Mouse (Mus musculus) limb, embryonic 11.5 days (tissue): ENCODE measurements around the gene Caly. TPM values are rescaled to one million over a fixed set of nuclear protein-coding genes. Genes with fewer than 3 reads are reported as not detected.

Source experiments
- ATAC-seq: fragments of 200-750 bp; cut with Nextera tagmentation; 2 replicates; pipeline ENCODE4 v1.8.0; 2017; ENCODE audit warnings: low read depth; ENCODE audit not compliant: insufficient number of reproducible peaks, low FRiP score, low TSS enrichment
- DNase-seq: peaks from one replicate; pipeline ENCODE4 v3.0.0-alpha.2; 2015; ENCODE audit warnings: low spot score
- H3K27ac ChIP-seq: fragments of 300-500 bp; sonication (generic); replicated peaks from 2 replicates; pipeline ENCODE4 v1.5.1; 2014; ENCODE audit warnings: low read depth, mild to moderate bottlenecking, low read length
- H3K27me3 ChIP-seq: fragments of 300-500 bp; sonication (generic); 2 replicates; pipeline ENCODE4 v1.6.1; 2014; ENCODE audit warnings: mild to moderate bottlenecking, low read length, mixed read lengths; ENCODE audit not compliant: control insufficient read depth, insufficient read depth
- H3K36me3 ChIP-seq: fragments of 300-500 bp; sonication (generic); 2 replicates; pipeline ENCODE4 v1.6.1; 2014; ENCODE audit warnings: mild to moderate bottlenecking, low read length, moderate library complexity, mixed read lengths; ENCODE audit not compliant: control insufficient read depth, insufficient read depth
- H3K4me1 ChIP-seq: fragments of 300-500 bp; sonication (generic); 2 replicates; pipeline ENCODE4 v1.6.1; 2014; ENCODE audit warnings: low read length, mixed read lengths; ENCODE audit not compliant: control insufficient read depth, insufficient read depth
- H3K4me2 ChIP-seq: fragments of 300-500 bp; sonication (generic); 2 replicates; pipeline ENCODE4 v1.6.1; 2014; ENCODE audit warnings: low read depth, mild to moderate bottlenecking, moderate library complexity; ENCODE audit not compliant: severe bottlenecking
- H3K4me3 ChIP-seq: fragments of 300-500 bp; sonication (generic); 2 replicates; pipeline ENCODE4 v1.5.1; 2014; ENCODE audit warnings: low read depth, low read length
- H3K9ac ChIP-seq: fragments of 300-500 bp; sonication (generic); 2 replicates; pipeline ENCODE4 v1.6.1; 2014; ENCODE audit warnings: mild to moderate bottlenecking, low read length
- H3K9me3 ChIP-seq: fragments of 300-500 bp; sonication (generic); 2 replicates; pipeline ENCODE4 v1.6.1; 2016; ENCODE audit warnings: low read length; ENCODE audit not compliant: control insufficient read depth
- WGBS: fragments of 180-500 bp; shearing (Covaris S2); extraction: QIAGEN DNeasy Blood & Tissue Kit; methylation state at CpG from one replicate; pipeline ENCODE4 v1.1.7; 2014; 5-methylcytosine and 5-hydroxymethylcytosine counted together
- polyA plus RNA-seq: library from polyadenylated mRNA; unstranded; fragments of >200 nt; fragmentation: Nextera tagmentation; extraction: Ambion mirVana; gene quantifications from 2 replicates; pipeline ENCODE4 v1.2.1, GENCODE M21; 2014

The Caly gene
- 1.6 and 2.0 TPM in 2 replicates for polyA plus RNA-seq

- Histone ChIP-seq H3K36me3 (no peaks in the 10 kb centered on the region), H3K9me3 (no peaks in the 10 kb centered on the region), H3K27me3 (peaks cover 31% of the 10 kb centered on the region), H3K4me3 (no peak within 1 kb of the TSS), H3K27ac (no peak within 1 kb of the TSS), H3K4me2 (peak within 1 kb of the TSS; percentile 12; the same call in 1 of the 2 replicates), H3K4me1 (peaks cover 9% of the 10 kb centered on the region; the same call in 1 of the 2 replicates), H3K9ac (no peak within 1 kb of the TSS)
- ATAC-seq = peak; percentile 71; the same call in 1 of the 2 replicates
- WGBS = 6% methylated on average over 18 of the region's 18 CpGs
- DNase-seq = peak; percentile 79
These were observed at the start of gene Caly for GRCm38 (mm10) chr7:140082242-140082678. Gene Caly (minus strand): TSS chr7:140082548.

DNA sequence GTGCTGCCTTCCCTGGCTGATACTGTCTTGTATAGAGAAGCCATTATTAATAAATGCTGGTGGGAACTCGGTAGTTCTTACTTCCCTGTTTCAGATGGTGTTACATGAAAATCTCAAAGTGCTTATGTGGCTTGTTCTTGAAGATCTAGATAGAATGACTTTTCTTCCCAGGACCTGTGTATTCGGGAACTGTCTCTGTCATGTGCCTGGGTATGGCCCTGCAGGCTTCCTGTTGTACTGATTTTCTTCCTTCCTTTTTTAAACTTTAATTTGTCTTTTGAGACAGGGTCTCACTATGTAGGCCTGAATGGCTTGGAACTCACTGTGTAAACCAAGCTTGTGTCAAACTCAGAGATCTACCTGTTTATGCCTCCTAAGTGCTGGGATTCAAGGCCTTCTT lies 45.6 kb upstream of the Caly start:
- Histone ChIP-seq H3K27ac (no peak overlapping the region), H3K36me3 (peaks cover 2% of the 10 kb centered on the region; the same call in 1 of the 2 replicates), H3K4me3 (no peak overlapping the region), H3K27me3 (no peaks in the 10 kb centered on the region), H3K4me1 (peaks cover 2% of the 10 kb centered on the region; the same call in 1 of the 2 replicates), H3K9me3 (no peaks in the 10 kb centered on the region), H3K4me2 (no peak overlapping the region), H3K9ac (no peak overlapping the region)
- 89% methylated on average over 2 of the region's 2 CpGs for WGBS
- DNase-seq = no peak
- no peak for ATAC-seq

DNA sequence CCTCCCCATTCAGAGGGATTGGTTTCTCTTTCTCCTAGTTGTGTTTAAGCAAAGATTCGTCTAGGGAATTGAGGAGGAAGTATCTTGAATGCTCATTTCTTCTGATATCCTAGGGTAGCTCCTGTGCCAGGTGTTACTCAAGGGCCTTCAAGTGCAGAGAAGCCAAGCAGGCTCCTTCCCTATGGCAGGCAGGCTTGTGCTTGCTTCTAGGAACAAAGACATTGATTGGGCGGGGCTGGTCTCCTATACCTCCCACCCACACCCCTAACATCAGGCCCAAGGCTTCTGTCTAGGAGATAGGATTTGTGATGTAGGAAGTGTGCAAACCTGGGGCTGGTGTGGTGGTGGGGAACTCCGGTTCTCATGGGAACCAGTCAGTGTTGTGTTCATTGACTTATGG lies 44.6 kb upstream of the Caly start:
- ATAC-seq = no peak
- no peaks in the 10 kb centered on the region for H3K27me3 ChIP-seq
- H3K4me2 ChIP-seq = no peak overlapping the region
- no peak for DNase-seq
- no peak overlapping the region for H3K27ac ChIP-seq
- H3K4me3 ChIP-seq = no peak overlapping the region
- no peak overlapping the region for H3K9ac ChIP-seq
- peaks cover 2% of the 10 kb centered on the region; the same call in 1 of the 2 replicates for H3K36me3 ChIP-seq
- no peaks in the 10 kb centered on the region for H3K9me3 ChIP-seq
- WGBS = 88% methylated on average over 3 of the region's 3 CpGs
- H3K4me1 ChIP-seq = peaks cover 2% of the 10 kb centered on the region; the same call in 1 of the 2 replicates

GRCm38 (mm10) chr7:140126022-140126350 lies 43.6 kb upstream of the Caly start:
- Histone ChIP-seq H3K4me3 (peak overlapping the region; percentile 79), H3K9ac (peak overlapping the region; percentile 83), H3K36me3 (peaks cover 2% of the 10 kb centered on the region; the same call in 1 of the 2 replicates), H3K27me3 (no peaks in the 10 kb centered on the region), H3K9me3 (no peaks in the 10 kb centered on the region), H3K4me1 (peaks cover 2% of the 10 kb centered on the region; the same call in 1 of the 2 replicates), H3K27ac (no peak overlapping the region), H3K4me2 (peak overlapping the region; percentile 53)
- 3% methylated on average over 5 of the region's 5 CpGs for WGBS
- ATAC-seq (no peak), DNase-seq (no peak)

GRCm38 (mm10) chr7:140125278-140126021 lies 43.1 kb upstream of the Caly start:
- Histone ChIP-seq H3K27me3 (no peaks in the 10 kb centered on the region), H3K9me3 (no peaks in the 10 kb centered on the region), H3K27ac (no peak overlapping the region; the same call in 1 of the 2 replicates), H3K4me2 (peak overlapping the region; percentile 53), H3K9ac (peak overlapping the region; percentile 83), H3K36me3 (peaks cover 2% of the 10 kb centered on the region; the same call in 1 of the 2 replicates), H3K4me1 (peaks cover 2% of the 10 kb centered on the region; the same call in 1 of the 2 replicates), H3K4me3 (peak overlapping the region; percentile 79)
- DNase-seq (peak; percentile 93), ATAC-seq (peak; percentile 96)
- 2% methylated on average over 40 of the region's 40 CpGs for WGBS

DNA sequence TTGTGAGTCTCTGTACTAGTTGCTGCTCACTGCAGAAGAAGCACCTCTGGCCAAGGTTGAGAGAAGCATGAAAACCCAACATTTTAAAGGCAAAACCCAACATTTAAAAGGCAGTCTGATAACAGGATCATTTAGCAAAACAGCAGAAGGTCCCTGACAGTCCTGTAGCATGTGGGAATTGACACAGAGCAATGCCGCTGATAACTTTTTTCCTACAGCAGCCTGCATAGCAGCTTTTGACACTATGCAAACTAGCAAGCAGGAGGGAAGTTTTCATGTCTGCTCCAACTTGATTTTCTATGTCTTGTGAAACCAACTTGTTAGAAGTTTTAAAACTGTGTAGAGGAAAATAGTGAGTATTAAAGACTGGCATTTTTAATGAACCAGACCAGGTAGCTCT lies 42.0 kb upstream of the Caly start:
- H3K4me2 ChIP-seq = no peak overlapping the region
- no peak overlapping the region for H3K4me3 ChIP-seq
- DNase-seq (no peak), ATAC-seq (no peak)
- no peak overlapping the region for H3K9ac ChIP-seq
- no peak overlapping the region for H3K27ac ChIP-seq
- no peaks in the 10 kb centered on the region for H3K27me3 ChIP-seq
- WGBS = 92% methylated on average over 1 of the region's 1 CpGs
- H3K4me1 ChIP-seq = peaks cover 2% of the 10 kb centered on the region; the same call in 1 of the 2 replicates
- no peaks in the 10 kb centered on the region for H3K9me3 ChIP-seq
- H3K36me3 ChIP-seq = no peaks in the 10 kb centered on the region; the same call in 1 of the 2 replicates

DNA sequence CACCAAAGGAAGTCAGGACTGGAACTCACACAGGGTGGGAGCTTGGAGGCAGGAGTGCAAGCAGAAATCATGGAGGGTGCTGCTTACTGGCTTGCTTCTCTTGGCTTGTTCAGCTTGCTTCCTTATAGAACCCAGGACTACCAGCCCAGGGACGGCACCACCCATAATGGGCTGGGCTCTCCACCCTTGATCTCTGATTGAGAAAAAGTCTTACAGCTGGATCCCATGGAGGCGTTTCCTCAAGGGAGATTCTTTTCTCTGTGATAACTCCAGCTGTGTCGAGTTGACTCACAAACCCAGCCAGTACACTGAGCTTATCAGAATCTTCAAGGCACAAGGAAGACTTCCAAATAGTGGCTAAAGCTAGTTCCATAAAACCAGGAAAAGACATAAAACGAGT lies 40.4 kb upstream of the Caly start:
- no peak overlapping the region for H3K4me2 ChIP-seq
- peaks cover 2% of the 10 kb centered on the region; the same call in 1 of the 2 replicates for H3K4me1 ChIP-seq
- no peak for ATAC-seq

DNA sequence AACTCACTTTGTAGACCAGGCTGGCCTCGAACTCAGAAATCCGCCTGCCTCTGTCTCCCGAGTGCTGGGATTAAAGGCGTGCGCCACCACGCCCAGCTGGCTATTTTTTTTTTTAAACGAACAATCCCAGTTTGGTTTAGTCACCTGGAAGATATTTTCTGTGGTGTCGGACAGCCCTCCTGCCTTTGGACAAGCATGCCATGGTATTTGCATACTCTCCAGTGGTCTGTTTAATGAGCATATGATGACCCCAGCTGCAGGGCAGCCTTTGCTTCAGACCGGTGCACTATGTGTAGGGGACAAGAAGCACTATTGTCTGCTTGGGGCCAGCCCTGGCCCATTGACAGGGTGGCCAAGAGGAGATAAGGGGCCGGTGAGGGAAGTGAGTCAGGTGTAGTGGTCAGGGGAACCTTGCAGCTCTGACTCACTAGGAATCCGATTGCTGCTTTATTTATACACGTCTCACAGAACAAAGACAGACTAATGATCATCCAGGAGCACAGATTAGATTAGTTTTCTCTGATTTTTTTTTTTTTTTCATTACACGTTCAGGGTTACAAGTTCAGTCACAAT lies 39.1 kb upstream of the Caly start:
- ATAC-seq (no peak), DNase-seq (no peak)
- Histone ChIP-seq H3K4me1 (peaks cover 2% of the 10 kb centered on the region; the same call in 1 of the 2 replicates), H3K27me3 (no peaks in the 10 kb centered on the region), H3K9ac (no peak overlapping the region), H3K4me3 (no peak overlapping the region), H3K4me2 (no peak overlapping the region), H3K9me3 (no peaks in the 10 kb centered on the region), H3K27ac (no peak overlapping the region), H3K36me3 (no peaks in the 10 kb centered on the region)
- 82% methylated on average over 12 of the region's 13 CpGs for WGBS

More for the DNA sequence above, 40.4 kb upstream of the Caly start:
- no peaks in the 10 kb centered on the region for H3K27me3 ChIP-seq
- no peaks in the 10 kb centered on the region for H3K9me3 ChIP-seq
- H3K36me3 ChIP-seq = no peaks in the 10 kb centered on the region
- H3K9ac ChIP-seq = no peak overlapping the region
- no peak overlapping the region for H3K27ac ChIP-seq
- WGBS = 44% methylated on average over 4 of the region's 4 CpGs
- H3K4me3 ChIP-seq = no peak overlapping the region
- no peak for DNase-seq
